Mouse (Mus musculus) ES-E14 (cell line): ENCODE measurements around the gene Rpl18a.

Experiments used
- CHD2 ChIP-seq: IDR thresholded peaks from 2 replicates; pipeline ENCODE4 v1.6.1; 2014; ENCODE audit warnings: mild to moderate bottlenecking, low read depth, low read length, inconsistent platforms
- ZNF384 ChIP-seq: IDR thresholded peaks from 2 replicates; pipeline ENCODE4 v1.6.1; 2012; ENCODE audit warnings: low read depth, low read length, inconsistent platforms

DNA sequence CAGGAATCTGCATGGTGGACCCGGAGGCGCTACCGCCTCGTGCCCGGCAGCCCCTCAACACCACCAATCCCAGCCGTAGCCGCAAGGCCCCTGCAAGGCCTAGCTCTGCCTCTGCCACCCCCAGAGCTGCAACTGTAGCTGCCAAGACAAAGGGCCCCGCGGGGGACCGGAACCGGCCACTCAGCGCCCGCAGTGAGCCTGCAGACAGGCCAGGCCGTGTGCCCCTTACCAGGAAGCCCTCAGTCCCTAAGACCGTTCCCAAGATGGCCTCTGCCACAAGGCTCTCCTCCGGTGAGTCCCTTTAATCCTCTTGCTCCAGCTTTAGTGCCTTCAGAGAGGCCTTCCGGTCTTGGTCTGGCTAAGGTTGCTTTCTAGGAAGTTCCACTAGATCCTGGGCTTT is 17.5 kb upstream of the Rpl18a start:
- no peak for TF ChIP-seq CHD2
- TF ChIP-seq ZNF384, result no peak
